Mouse (Mus musculus) layer of hippocampus, postnatal 14 days (tissue): ENCODE measurements at regions not wholly inside any gene's neighbourhood (a gene's known extent, or its start where the extent isn't known, plus 50 kb on each side); places are given as distances from the start of the nearest gene placed in this dataset.
"Not testable (repeated sequence)": the region's sequence is repeated elsewhere in the genome, so short reads cannot be mapped to it uniquely, and the experiment has no call there.

ENCODE experiments used
- DNase-seq, 2 experiments: peaks; one replicate each; pipeline ENCODE4 v3.0.0; 2021 to 2022; ENCODE audit warnings: low spot score in 2 of 2, mixed read lengths in 1 of 2

DNA sequence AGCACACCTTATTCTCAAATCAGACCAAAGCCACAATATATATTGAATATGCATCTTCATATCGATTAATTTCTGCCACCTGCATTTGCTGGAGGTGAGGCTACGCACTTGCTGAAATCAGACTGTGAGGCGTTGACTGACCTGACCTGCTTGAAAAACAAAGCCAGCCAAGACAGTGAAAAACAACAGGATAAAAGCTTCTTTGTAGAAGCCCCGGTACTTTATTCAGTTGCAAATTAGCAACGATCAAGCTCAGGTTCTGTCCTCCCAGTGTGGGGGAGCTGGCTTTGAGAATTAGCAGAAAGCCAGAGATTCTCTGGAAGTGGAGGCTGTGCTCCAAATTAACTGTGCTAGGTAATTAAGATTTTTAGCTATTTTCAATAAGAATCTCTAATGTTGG lies 100.6 kb downstream of the Vmn2r79 start:
- DNase-seq, result no peak

GRCm38 (mm10) chr7:87099611-87100010 lies 103.7 kb downstream of the Vmn2r79 start:
- not testable (repeated sequence) for DNase-seq

DNA sequence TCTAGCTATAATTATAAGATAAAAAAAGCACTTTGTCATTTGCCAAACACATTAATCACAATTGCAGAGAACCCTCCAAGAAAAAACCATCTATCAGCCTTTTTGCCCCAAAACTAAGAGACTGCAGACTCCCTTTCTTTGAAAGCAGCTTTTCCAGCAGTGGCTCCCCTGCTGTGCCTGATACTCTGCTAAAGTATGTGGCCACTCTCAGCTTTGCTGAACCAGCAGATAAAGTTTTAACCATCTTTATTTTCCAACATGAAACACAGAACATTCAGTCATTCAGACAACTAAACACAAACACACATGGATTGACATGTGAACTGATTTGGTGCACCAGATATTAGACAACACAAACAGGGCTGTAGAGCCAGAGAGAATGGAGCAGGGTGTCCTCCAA lies 104.5 kb downstream of the Vmn2r79 start:
- DNase-seq, result not testable (repeated sequence)

- not testable (repeated sequence) for DNase-seq
Measured at GRCm38 (mm10) chr7:87101281-87101680, 105.4 kb downstream of the Vmn2r79 start.

DNA sequence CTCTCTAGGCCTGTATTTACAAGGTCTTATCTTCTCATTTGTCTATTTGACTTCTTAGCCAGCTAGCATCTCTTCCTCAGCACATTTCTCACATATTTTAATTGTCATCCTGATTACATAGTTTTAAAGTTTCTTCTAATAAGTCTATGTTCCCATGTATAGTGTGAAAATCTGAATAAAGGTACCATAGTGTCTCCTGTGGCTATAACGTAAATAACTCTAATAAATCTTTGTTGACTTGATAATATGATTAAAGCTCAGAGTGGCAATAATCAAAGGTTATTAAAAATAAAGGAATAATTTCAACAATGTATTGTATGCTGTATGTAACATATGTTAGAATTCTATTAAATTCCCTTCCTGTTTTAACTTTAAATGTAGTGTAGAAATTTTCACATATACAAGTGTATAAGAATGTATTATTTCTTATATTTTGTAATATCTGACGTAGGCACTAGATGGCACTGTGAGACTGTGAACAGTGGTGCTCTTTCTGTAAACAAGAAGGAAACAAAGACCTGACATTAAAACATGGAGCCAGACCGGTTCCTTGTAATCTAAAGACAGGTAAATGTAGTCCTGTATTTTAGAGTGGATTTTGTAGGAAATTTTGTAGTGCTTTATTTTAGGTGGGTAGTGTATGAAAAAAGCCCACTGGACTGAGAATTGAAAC lies 114.5 kb downstream of the Vmn2r79 start:
- DNase-seq, result peak in 1 of 2 experiments; percentile 65

DNA sequence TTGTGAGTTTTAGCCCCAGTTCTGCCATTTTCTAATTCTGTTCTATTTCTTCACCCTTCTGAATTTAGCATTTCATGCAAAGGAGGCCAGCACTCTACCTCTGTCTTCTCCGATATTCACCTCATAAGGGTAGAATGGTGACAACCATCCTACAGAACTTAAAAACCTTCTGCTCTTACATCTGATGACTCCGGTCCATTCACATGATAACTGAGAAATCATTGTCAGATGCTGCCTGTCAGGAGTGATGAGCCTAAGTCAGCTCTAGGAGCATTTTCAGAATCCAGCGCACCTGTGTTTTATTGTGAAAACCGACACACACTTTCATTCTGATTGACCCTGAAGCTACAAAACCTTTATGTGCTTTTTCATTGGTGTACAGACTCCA lies 115.1 kb downstream of the Vmn2r79 start:
- peak; percentile 8 to 13 for DNase-seq

GRCm38 (mm10) chr7:87113654-87114053 lies 117.7 kb downstream of the Vmn2r79 start:
- peak; percentile 26 to 51 for DNase-seq

DNA sequence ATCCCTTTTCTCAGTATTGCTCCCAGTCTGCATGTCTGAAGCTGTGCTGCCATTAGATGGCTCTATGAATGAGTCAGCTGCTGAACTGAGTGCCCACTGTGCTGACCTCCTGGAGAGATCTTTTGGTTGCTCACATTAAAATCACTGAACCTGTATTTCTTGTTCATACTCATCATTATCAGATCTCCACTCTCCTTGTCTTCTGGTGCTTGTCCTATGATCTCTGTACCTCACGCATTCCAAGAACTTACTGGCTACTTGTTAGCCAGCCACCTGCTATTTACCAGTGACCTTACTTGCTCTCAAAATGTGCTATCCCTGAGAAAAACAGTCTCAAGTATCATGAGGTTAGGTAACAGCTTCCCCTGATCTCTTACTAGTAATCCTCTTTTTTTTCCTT lies 123.4 kb upstream of the Nox4 start:
- DNase-seq, result no peak

DNA sequence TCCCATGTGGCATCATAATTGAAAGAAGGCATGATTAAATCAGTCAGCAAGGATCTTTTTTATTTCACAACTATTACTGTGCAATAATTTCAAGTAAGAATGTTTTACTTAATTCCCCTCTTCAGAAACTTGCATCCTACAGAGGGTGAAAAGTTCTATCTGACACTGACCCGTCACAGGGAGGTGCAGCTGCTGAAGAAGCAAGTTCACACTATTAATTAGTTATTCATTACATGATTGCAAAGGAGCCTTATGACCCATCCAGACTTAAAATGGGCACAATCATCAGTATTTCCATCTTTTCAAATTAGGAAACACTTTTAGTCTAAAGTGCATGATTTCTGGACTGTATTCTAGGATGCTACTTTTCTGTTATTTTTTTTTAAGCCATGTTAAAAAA lies 100.0 kb upstream of the Nox4 start:
- no peak for DNase-seq

GRCm38 (mm10) chr7:87147703-87148102 lies 98.2 kb upstream of the Nox4 start:
- DNase-seq, result no peak

DNA sequence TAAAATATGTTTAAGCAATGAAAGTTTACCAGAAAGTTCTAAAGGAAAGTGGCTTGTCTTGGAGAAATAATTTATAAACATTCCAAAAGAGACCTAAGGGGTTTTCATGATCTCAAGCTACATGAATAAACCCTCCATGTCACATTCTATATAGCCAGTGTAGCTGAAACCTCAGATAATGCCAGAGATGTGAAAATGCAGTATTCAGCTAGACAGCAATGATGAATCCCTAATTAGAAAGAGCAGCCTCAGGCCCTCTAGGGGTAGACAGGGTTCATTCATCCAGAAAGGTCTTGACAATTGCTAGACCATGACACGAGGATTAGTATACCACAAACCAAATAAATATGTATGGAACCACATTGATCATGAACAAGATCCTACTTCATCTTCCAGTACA lies 97.2 kb upstream of the Nox4 start:
- no peak for DNase-seq

DNA sequence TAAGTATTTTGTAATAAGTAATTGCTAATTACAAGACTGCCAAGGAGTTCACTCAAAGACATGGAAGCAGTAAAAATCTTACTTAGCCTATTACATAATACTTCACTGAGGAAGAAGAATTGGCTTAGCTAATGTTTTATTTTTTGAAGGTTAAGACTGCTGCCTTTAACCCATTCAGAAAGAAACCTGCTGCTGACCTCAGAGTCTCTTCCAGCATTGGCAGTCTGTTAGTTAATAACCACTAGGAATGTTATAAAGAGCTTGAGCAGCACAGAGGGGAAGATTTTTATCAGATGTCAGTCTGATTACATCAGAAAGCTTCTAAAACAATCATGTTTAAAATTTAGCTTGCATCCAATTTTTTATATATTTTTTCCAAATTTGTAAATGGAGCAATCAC lies 94.9 kb upstream of the Nox4 start:
- DNase-seq, result no peak

- peak in 1 of 2 experiments; percentile 2 for DNase-seq
Measured at GRCm38 (mm10) chr7:87186443-87187153, 59.3 kb upstream of the Nox4 start.

GRCm38 (mm10) chr7:87195647-87196046 lies 50.2 kb upstream of the Nox4 start:
- DNase-seq, result no peak
